ENCODE assay signal across 9 mouse cellular contexts in genomic region chr1:153653674-153654073, GRCm38 (mm10). TPM values are rescaled to one million over a fixed set of nuclear protein-coding genes. Genes with fewer than 3 reads are reported as not detected.
DNase-seq lines count a peak whose midpoint lies in the region; ATAC-seq and TF ChIP-seq lines count a peak whose summit lies in the region.
"Had no signal": no experiment of that assay in that cellular context is flagged by ENCODE, and none has a peak within 500 bp of the region (broad histone marks: within the 10 kb centered on the region; RNA-seq: fewer than 3 reads in every experiment).

No protein-coding gene starts in this region.

- no peak for TF ChIP-seq EP300 in heart, postnatal 0 days (IDR thresholded peaks at IDR 0.05; ENCODE audit: low read depth)

- no peak for DNase-seq in heart, postnatal 0 days (ENCODE audit: low spot score)
- no peak for DNase-seq in heart, adult 11 months
- DNase-seq in adrenal gland, adult 8-10 months = no peak
- DNase-seq in left cerebral cortex, adult 8-10 months (ENCODE audit: low spot score in 2 of 2) = no peak
- DNase-seq in thymus, adult 2 months = no peak

- peaks cover 11% of the 10 kb centered on the region for H3K4me1 ChIP-seq in heart, postnatal 0 days (ENCODE audit: control insufficient read depth, insufficient read depth)
- H3K4me1 ChIP-seq in embryonic facial prominence, embryonic 12.5 days = peaks cover 8% of the 10 kb centered on the region
- peaks cover 40% of the 10 kb centered on the region for H3K4me1 ChIP-seq in hindbrain, embryonic 12.5 days
- peaks cover 35% of the 10 kb centered on the region for H3K4me1 ChIP-seq in midbrain, embryonic 16.5 days (ENCODE audit: control insufficient read depth, insufficient read depth, low read length)
- no peaks in the 10 kb centered on the region for H3K4me1 ChIP-seq in thymus, adult 2 months (replicated peaks; ENCODE audit: control insufficient read depth, insufficient read depth, low read length)

- no peaks in the 10 kb centered on the region for H3K9me3 ChIP-seq in heart, postnatal 0 days (replicated peaks; ENCODE audit: control insufficient read depth, low read length)
- no peaks in the 10 kb centered on the region for H3K9me3 ChIP-seq in embryonic facial prominence, embryonic 12.5 days
- no peaks in the 10 kb centered on the region for H3K9me3 ChIP-seq in hindbrain, embryonic 12.5 days (replicated peaks)
- H3K9me3 ChIP-seq in midbrain, embryonic 16.5 days (replicated peaks; ENCODE audit: control insufficient read depth, low read length, poor library complexity, severe bottlenecking) = no peaks in the 10 kb centered on the region

- no peaks in the 10 kb centered on the region for H3K36me3 ChIP-seq in heart, postnatal 0 days (replicated peaks; ENCODE audit: control insufficient read depth, insufficient read depth, low read length)
- no peaks in the 10 kb centered on the region for H3K36me3 ChIP-seq in embryonic facial prominence, embryonic 12.5 days
- no peaks in the 10 kb centered on the region for H3K36me3 ChIP-seq in hindbrain, embryonic 12.5 days
- no peaks in the 10 kb centered on the region for H3K36me3 ChIP-seq in midbrain, embryonic 16.5 days (ENCODE audit: control insufficient read depth, insufficient read depth, low read length)
- H3K36me3 ChIP-seq in thymus, adult 2 months (ENCODE audit: control insufficient read depth, insufficient read depth, low read length) = no peaks in the 10 kb centered on the region

- no peak for TF ChIP-seq CTCF in heart, postnatal 0 days (IDR thresholded peaks at IDR 0.05; ENCODE audit: low read depth)
- no peak for TF ChIP-seq CTCF in thymus, adult 2 months (IDR thresholded peaks at IDR 0.05; ENCODE audit: borderline replicate concordance, control insufficient read depth, extremely low read depth, insufficient read depth, low read length, poor library complexity)

- no peak for ATAC-seq in heart, postnatal 0 days (ENCODE audit: insufficient read depth, low read depth)
- ATAC-seq in embryonic facial prominence, embryonic 12.5 days (ENCODE audit: insufficient number of reproducible peaks, insufficient read depth, low FRiP score, low TSS enrichment) = no peak
- ATAC-seq in hindbrain, embryonic 12.5 days (ENCODE audit: low FRiP score) = no peak
- peak; percentile 18; the same call in 1 of the 2 replicates for ATAC-seq in midbrain, embryonic 16.5 days

- no peak for TF ChIP-seq POLR2A in thymus, adult 2 months (IDR thresholded peaks at IDR 0.05; ENCODE audit: control insufficient read depth, extremely low read depth, insufficient read depth, low read length, poor library complexity)

- peak overlapping the region; percentile 59; the same call in 1 of the 2 replicates for H3K4me2 ChIP-seq in heart, postnatal 0 days (ENCODE audit: low read depth, low read length)
- H3K4me2 ChIP-seq in embryonic facial prominence, embryonic 12.5 days (replicated peaks) = peak overlapping the region; percentile 78
- peak overlapping the region; percentile 66 for H3K4me2 ChIP-seq in hindbrain, embryonic 12.5 days (replicated peaks)
- H3K4me2 ChIP-seq in midbrain, embryonic 16.5 days (ENCODE audit: low read length) = peak overlapping the region; percentile 73

- no peak overlapping the region for H3K27ac ChIP-seq in heart, postnatal 0 days (ENCODE audit: low read depth)
- no peak overlapping the region for H3K27ac ChIP-seq in embryonic facial prominence, embryonic 12.5 days
- H3K27ac ChIP-seq in hindbrain, embryonic 12.5 days = peak overlapping the region; percentile 79; the same call in 1 of the 2 replicates
- H3K27ac ChIP-seq in midbrain, embryonic 16.5 days (ENCODE audit: low read length) = peak overlapping the region; percentile 86
- H3K27ac ChIP-seq in thymus, adult 2 months (ENCODE audit: control insufficient read depth, insufficient read depth, low read length) = no peak overlapping the region

- no peak overlapping the region for H3K4me3 ChIP-seq in heart, postnatal 0 days (ENCODE audit: low read depth, low read length)
- H3K4me3 ChIP-seq in embryonic facial prominence, embryonic 12.5 days = peak overlapping the region; percentile 39
- peak overlapping the region; percentile 39 for H3K4me3 ChIP-seq in hindbrain, embryonic 12.5 days
- H3K4me3 ChIP-seq in midbrain, embryonic 16.5 days (ENCODE audit: low read depth, low read length) = peak overlapping the region; percentile 51
- no peak overlapping the region for H3K4me3 ChIP-seq in thymus, adult 2 months (ENCODE audit: control insufficient read depth, insufficient read depth, low read length)

- peaks cover 33% of the 10 kb centered on the region for H3K27me3 ChIP-seq in heart, postnatal 0 days (ENCODE audit: control insufficient read depth, insufficient read depth, low read length)
- H3K27me3 ChIP-seq in embryonic facial prominence, embryonic 12.5 days = peaks cover 26% of the 10 kb centered on the region
- peaks cover 16% of the 10 kb centered on the region; the same call in 1 of the 2 replicates for H3K27me3 ChIP-seq in hindbrain, embryonic 12.5 days
- no peaks in the 10 kb centered on the region for H3K27me3 ChIP-seq in midbrain, embryonic 16.5 days (ENCODE audit: control insufficient read depth, insufficient read depth, low read depth, low read length)
- peaks cover 2% of the 10 kb centered on the region; the same call in 1 of the 2 replicates for H3K27me3 ChIP-seq in thymus, adult 2 months (ENCODE audit: control insufficient read depth, insufficient read depth, low read length)

- H3K9ac ChIP-seq in heart, postnatal 0 days (replicated peaks; ENCODE audit: low read depth, low read length) = no peak overlapping the region
- H3K9ac ChIP-seq in embryonic facial prominence, embryonic 12.5 days = no peak overlapping the region
- peak overlapping the region; percentile 62; the same call in 1 of the 2 replicates for H3K9ac ChIP-seq in hindbrain, embryonic 12.5 days
- H3K9ac ChIP-seq in midbrain, embryonic 16.5 days (ENCODE audit: low read depth, low read length) = peak overlapping the region; percentile 78

- WGBS in heart, postnatal 0 days = 14% methylated on average over 5 of the region's 5 CpGs
- 9% methylated on average over 5 of the region's 5 CpGs for WGBS in embryonic facial prominence, embryonic 12.5 days
- 6% methylated on average over 5 of the region's 5 CpGs for WGBS in hindbrain, embryonic 12.5 days
- WGBS in midbrain, embryonic 16.5 days = 4% methylated on average over 5 of the region's 5 CpGs
- WGBS in thymus, adult 2 months = 65% methylated on average over 5 of the region's 5 CpGs

RNA-seq across cellular contexts. Expression of gene Rgs8, which starts 0.8 kb away (rescaled TPM):
- 0.08 TPM in 1 of 2 replicates, not detected in the other for total RNA-seq in heart, postnatal 0 days (2014; rRNA removed; ENCODE audit: low replicate concordance)
- polyA plus RNA-seq in heart, postnatal 0 days (2015; fragmentation: Nextera tagmentation; extraction: Ambion mirVana) = 0.03 and 0.05 TPM in 2 replicates
- polyA plus RNA-seq in embryonic facial prominence, embryonic 12.5 days (2016; fragmentation: Nextera tagmentation; extraction: Ambion mirVana) = 2.3 and 2.9 TPM in 2 replicates
- polyA plus RNA-seq in hindbrain, embryonic 12.5 days (2016; fragmentation: Nextera tagmentation; extraction: Ambion mirVana) = 18.3 and 18.6 TPM in 2 replicates
- 47.1 and 49.1 TPM in 2 replicates for polyA plus RNA-seq in midbrain, embryonic 16.5 days (2015; fragmentation: Nextera tagmentation; extraction: Ambion mirVana)
- under 1 TPM; 0.03 to 0.25 (median 0.15) TPM for total RNA-seq in adrenal gland, adult 8-10 months (2022)
- total RNA-seq in left cerebral cortex, adult 8-10 months (2022) = 10 to 100 TPM; 67.8 to 86.0 (median 75.7) TPM
- polyA plus RNA-seq in thymus, adult 2 months (2012; rRNA removed) = 0.11 and 0.20 TPM in 2 replicates
- total RNA-seq: megakaryocyte, adult 5-6 weeks had no signal

Comparison
In these comparisons a context has a peak if more than half of its experiments do, and no peak if none do; other contexts are left out.
1. H3K27ac ChIP-seq: peak in hindbrain, embryonic 12.5 days (single experiment) and midbrain, embryonic 16.5 days (single experiment); none in heart, postnatal 0 days (single experiment), embryonic facial prominence, embryonic 12.5 days (single experiment) and thymus, adult 2 months (single experiment).
2. H3K4me3 ChIP-seq: peak in embryonic facial prominence, embryonic 12.5 days (single experiment), hindbrain, embryonic 12.5 days (single experiment) and midbrain, embryonic 16.5 days (single experiment); none in heart, postnatal 0 days (single experiment) and thymus, adult 2 months (single experiment).
3. H3K9ac ChIP-seq: peak in hindbrain, embryonic 12.5 days (single experiment) and midbrain, embryonic 16.5 days (single experiment); none in heart, postnatal 0 days (single experiment) and embryonic facial prominence, embryonic 12.5 days (single experiment).
4. Peak in every context shown above with its lines, with median percentiles within 50 percentile points of each other: H3K4me2 ChIP-seq.